ENCODE assay signal across 9 mouse cellular contexts in the genomic region with DNA sequence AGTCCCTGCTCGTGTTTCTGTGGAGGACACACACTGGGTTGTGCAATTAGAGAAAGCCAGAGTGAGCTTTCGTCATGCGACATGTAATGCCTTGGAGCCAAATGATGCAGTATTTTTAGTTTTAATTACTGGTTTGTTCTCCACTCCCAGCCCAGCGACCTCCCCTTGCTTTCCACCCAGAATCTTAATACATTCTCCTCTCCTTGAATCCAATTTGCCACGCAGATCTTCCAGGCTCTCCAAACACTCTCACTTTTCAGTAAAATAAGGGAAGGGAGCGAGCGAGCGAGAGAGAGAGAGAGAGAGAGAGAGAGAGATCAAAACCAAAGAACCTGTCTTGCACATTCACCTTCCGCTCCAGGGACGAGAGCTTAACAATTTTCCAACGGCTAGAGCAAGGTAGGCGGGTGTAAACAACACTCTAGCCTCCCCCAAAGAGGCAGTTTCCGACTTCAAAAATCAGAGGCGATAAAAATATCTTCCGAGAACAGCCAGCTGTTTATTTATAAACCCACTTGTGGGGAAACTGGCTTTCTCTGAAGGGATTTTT. TPM values are rescaled to one million over a fixed set of nuclear protein-coding genes. Genes with fewer than 3 reads are reported as not detected.
DNase-seq lines count a peak whose midpoint lies in the region; ATAC-seq and TF ChIP-seq lines count a peak whose summit lies in the region.
"Had no signal": no experiment of that assay in that cellular context is flagged by ENCODE, and none has a peak within 500 bp of the region (broad histone marks: within the 10 kb centered on the region; RNA-seq: fewer than 3 reads in every experiment).

No protein-coding gene starts in this region.

- peak overlapping the region; percentile 56 for H3K4me2 ChIP-seq in forebrain, postnatal 0 days (ENCODE audit: low read depth)

- 22% methylated on average over 15 of the region's 15 CpGs for WGBS in heart, embryonic 10.5 days
- 9% methylated on average over 15 of the region's 15 CpGs for WGBS in forebrain, postnatal 0 days

- no peaks in the 10 kb centered on the region for H3K27me3 ChIP-seq in heart, embryonic 10.5 days (ENCODE audit: insufficient read depth, poor library complexity, severe bottlenecking)
- no peaks in the 10 kb centered on the region for H3K27me3 ChIP-seq in forebrain, postnatal 0 days (ENCODE audit: insufficient read depth, low read length)

- H3K4me3 ChIP-seq in heart, embryonic 10.5 days, result peak overlapping the region; percentile 47
- peak overlapping the region; percentile 31 for H3K4me3 ChIP-seq in forebrain, postnatal 0 days (ENCODE audit: low read depth, low read length)

- H3K4me1 ChIP-seq in heart, embryonic 10.5 days, result peaks cover 23% of the 10 kb centered on the region
- H3K4me1 ChIP-seq in forebrain, postnatal 0 days (ENCODE audit: insufficient read depth), result peaks cover 12% of the 10 kb centered on the region

- ATAC-seq in forebrain, postnatal 0 days, result peak; percentile 30

- no peak for TF ChIP-seq CTCF in forebrain, postnatal 0 days (IDR thresholded peaks at IDR 0.05; ENCODE audit: low read depth)

- no peak for DNase-seq in heart, embryonic 10.5 days (ENCODE audit: low spot score)
- DNase-seq in heart, postnatal 25 days (ENCODE audit: low spot score), result no peak
- DNase-seq in Muller cell, postnatal 12 days (ENCODE audit: inconsistent ontology term), result peak; percentile 42
- no peak for DNase-seq in forebrain, postnatal 0 days
- DNase-seq in layer of hippocampus, adult 9-10 months (ENCODE audit: low spot score), result peak; percentile 31
- peak; percentile 41 for DNase-seq in lung, postnatal 36 days
- peak; percentile 5 to 32 for DNase-seq in thymus, postnatal 36 days
- no peak for DNase-seq in B cell, adult 2 months

- peak overlapping the region; percentile 50 for H3K9ac ChIP-seq in forebrain, postnatal 0 days

- H3K27ac ChIP-seq in heart, embryonic 10.5 days, result peak overlapping the region; percentile 87
- peak overlapping the region; percentile 88 for H3K27ac ChIP-seq in forebrain, postnatal 0 days (ENCODE audit: low read depth, low read length)

- H3K36me3 ChIP-seq in heart, embryonic 10.5 days, result peaks cover 4% of the 10 kb centered on the region; the same call in 1 of the 2 replicates
- H3K36me3 ChIP-seq in forebrain, postnatal 0 days (ENCODE audit: insufficient read depth), result no peaks in the 10 kb centered on the region; the same call in 1 of the 2 replicates
- H3K36me3 ChIP-seq: G1E had no signal

- intact Hi-C loops in heart, postnatal 25 days (cut with DNase I), result loop anchor here (2.0 to 5.0 kb wide), 5 partner anchors 41 to 542 kb away; no protein-coding TSS in a partner anchor

- H3K9me3 ChIP-seq in heart, embryonic 10.5 days, result no peaks in the 10 kb centered on the region
- H3K9me3 ChIP-seq in forebrain, postnatal 0 days (ENCODE audit: low read length), result no peaks in the 10 kb centered on the region
- H3K9me3 ChIP-seq: G1E had no signal

RNA-seq across cellular contexts. Expression of a gene that starts 40.6 kb away (rescaled TPM):
- polyA plus RNA-seq in heart, embryonic 10.5 days (2016; fragmentation: Nextera tagmentation; extraction: Ambion mirVana), result 1.1 and 4.1 TPM in 2 replicates
- total RNA-seq in heart, postnatal 25 days (2021), result under 1 TPM; 0.48 to 0.60 TPM
- total RNA-seq in forebrain, postnatal 0 days (2014; rRNA removed), result 0.54 TPM in 1 of 2 replicates, not detected in the other
- polyA plus RNA-seq in forebrain, postnatal 0 days (2015; fragmentation: Nextera tagmentation; extraction: Ambion mirVana), result 0.83 and 0.94 TPM in 2 replicates

Comparison
In these comparisons a context has a peak if more than half of its experiments do, and no peak if none do; other contexts are left out.
1. DNase-seq: peak in Muller cell, postnatal 12 days (single experiment), layer of hippocampus, adult 9-10 months (single experiment), lung, postnatal 36 days (single experiment) and thymus, postnatal 36 days (2 of 2); none in heart, embryonic 10.5 days (single experiment), heart, postnatal 25 days (single experiment), forebrain, postnatal 0 days (single experiment) and B cell, adult 2 months (0 of 2).